Mouse (Mus musculus) forebrain, embryonic 13.5 days (tissue): Measurements from ENCODE around the gene Cox7b. TPM values are rescaled to one million over a fixed set of nuclear protein-coding genes. Genes with fewer than 3 reads are reported as not detected.

Source experiments
- ATAC-seq: fragments of 200-750 bp; cut with Nextera tagmentation; 2 replicates; pipeline ENCODE4 v1.8.0; 2017
- H3K27ac ChIP-seq: fragments of 300-500 bp; sonication (generic); 2 replicates; pipeline ENCODE4 v1.5.1; 2015; ENCODE audit warnings: inconsistent platforms, mild to moderate bottlenecking, moderate library complexity
- H3K27me3 ChIP-seq: fragments of 300-500 bp; sonication (generic); 2 replicates; pipeline ENCODE4 v1.6.1; 2015; ENCODE audit warnings: mild to moderate bottlenecking, inconsistent platforms
- H3K36me3 ChIP-seq: fragments of 300-500 bp; sonication (generic); 2 replicates; pipeline ENCODE4 v1.6.1; 2015; ENCODE audit warnings: mild to moderate bottlenecking, inconsistent platforms; ENCODE audit not compliant: poor library complexity, severe bottlenecking
- H3K4me1 ChIP-seq: fragments of 300-500 bp; sonication (generic); 2 replicates; pipeline ENCODE4 v1.6.1; 2015; ENCODE audit warnings: inconsistent platforms
- H3K4me2 ChIP-seq: fragments of 300-500 bp; sonication (generic); 2 replicates; pipeline ENCODE4 v1.6.1; 2015; ENCODE audit warnings: inconsistent platforms, mild to moderate bottlenecking, moderate library complexity
- H3K4me3 ChIP-seq: fragments of 300-500 bp; sonication (generic); 2 replicates; pipeline ENCODE4 v1.5.1; 2015; ENCODE audit warnings: mild to moderate bottlenecking, inconsistent platforms
- H3K9ac ChIP-seq: fragments of 300-500 bp; sonication (generic); 2 replicates; pipeline ENCODE4 v1.6.1; 2015; ENCODE audit warnings: mild to moderate bottlenecking, inconsistent platforms
- H3K9me3 ChIP-seq: fragments of 300-500 bp; sonication (generic); replicated peaks from 2 replicates; pipeline ENCODE4 v1.6.1; 2016; ENCODE audit warnings: inconsistent platforms
- WGBS: fragments of 180-500 bp; shearing (Covaris S2); methylation state at CpG from one replicate; pipeline ENCODE4 v1.1.7; 2015; 5-methylcytosine and 5-hydroxymethylcytosine counted together
- polyA plus RNA-seq: library from polyadenylated mRNA; unstranded; fragments of >200 nt; fragmentation: Nextera tagmentation; extraction: Ambion mirVana; gene quantifications from 2 replicates; pipeline ENCODE4 v1.2.1, GENCODE M21; 2015

The Cox7b gene
- polyA plus RNA-seq, 1 experiment from 2014 or later: 363 TPM

- H3K4me2 ChIP-seq: no peak overlapping the region
- H3K9me3 ChIP-seq: no peaks in the 10 kb centered on the region
- WGBS: 82% methylated on average over 5 of the region's 5 CpGs
- H3K27ac ChIP-seq: no peak overlapping the region
- no peak overlapping the region for H3K4me3 ChIP-seq
- H3K27me3 ChIP-seq: no peaks in the 10 kb centered on the region
- H3K4me1 ChIP-seq: peaks cover 8% of the 10 kb centered on the region; the same call in 1 of the 2 replicates
- ATAC-seq: no peak
- no peak overlapping the region for H3K9ac ChIP-seq
- H3K36me3 ChIP-seq: no peaks in the 10 kb centered on the region
Observed at GRCm38 (mm10) chrX:106030176-106030575, 14.7 kb downstream of the Cox7b start.

DNA sequence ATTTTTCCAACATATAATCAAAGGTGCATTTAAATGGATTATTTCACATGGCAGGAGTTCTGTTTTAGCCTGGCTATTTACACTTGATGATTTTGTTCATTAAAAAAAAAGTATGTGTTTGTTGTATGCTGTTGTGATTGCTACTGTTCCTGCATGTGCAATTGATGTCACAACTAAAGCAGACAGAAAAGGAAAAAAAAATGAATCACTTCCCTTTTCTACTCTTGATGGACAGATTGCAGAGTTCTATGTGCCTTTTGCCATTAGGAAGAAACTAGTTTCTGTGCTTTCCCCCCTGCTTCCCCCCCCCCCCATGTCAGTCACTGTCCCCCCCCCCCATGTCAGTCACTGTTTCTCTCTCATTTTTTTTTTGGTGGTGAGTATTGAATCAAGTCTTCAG, 15.6 kb downstream of the Cox7b start:
- Histone ChIP-seq H3K27ac (no peak overlapping the region), H3K27me3 (no peaks in the 10 kb centered on the region), H3K9ac (no peak overlapping the region), H3K4me1 (peaks cover 8% of the 10 kb centered on the region; the same call in 1 of the 2 replicates), H3K4me2 (no peak overlapping the region), H3K4me3 (no peak overlapping the region), H3K36me3 (no peaks in the 10 kb centered on the region), H3K9me3 (no peaks in the 10 kb centered on the region)
- no peak for ATAC-seq

GRCm38 (mm10) chrX:106035727-106036126, 20.2 kb downstream of the Cox7b start:
- H3K9ac ChIP-seq: no peak overlapping the region
- no peak overlapping the region for H3K4me3 ChIP-seq
- H3K9me3 ChIP-seq: no peaks in the 10 kb centered on the region
- H3K4me1 ChIP-seq: no peaks in the 10 kb centered on the region
- H3K27ac ChIP-seq: no peak overlapping the region
- H3K36me3 ChIP-seq: no peaks in the 10 kb centered on the region
- WGBS: 63% methylated on average over 2 of the region's 2 CpGs
- no peak overlapping the region for H3K4me2 ChIP-seq
- ATAC-seq: no peak
- no peaks in the 10 kb centered on the region for H3K27me3 ChIP-seq

GRCm38 (mm10) chrX:106037185-106037752, 21.8 kb downstream of the Cox7b start:
- WGBS: 88% methylated on average over 3 of the region's 3 CpGs
- no peak for ATAC-seq
- no peaks in the 10 kb centered on the region for H3K9me3 ChIP-seq

DNA sequence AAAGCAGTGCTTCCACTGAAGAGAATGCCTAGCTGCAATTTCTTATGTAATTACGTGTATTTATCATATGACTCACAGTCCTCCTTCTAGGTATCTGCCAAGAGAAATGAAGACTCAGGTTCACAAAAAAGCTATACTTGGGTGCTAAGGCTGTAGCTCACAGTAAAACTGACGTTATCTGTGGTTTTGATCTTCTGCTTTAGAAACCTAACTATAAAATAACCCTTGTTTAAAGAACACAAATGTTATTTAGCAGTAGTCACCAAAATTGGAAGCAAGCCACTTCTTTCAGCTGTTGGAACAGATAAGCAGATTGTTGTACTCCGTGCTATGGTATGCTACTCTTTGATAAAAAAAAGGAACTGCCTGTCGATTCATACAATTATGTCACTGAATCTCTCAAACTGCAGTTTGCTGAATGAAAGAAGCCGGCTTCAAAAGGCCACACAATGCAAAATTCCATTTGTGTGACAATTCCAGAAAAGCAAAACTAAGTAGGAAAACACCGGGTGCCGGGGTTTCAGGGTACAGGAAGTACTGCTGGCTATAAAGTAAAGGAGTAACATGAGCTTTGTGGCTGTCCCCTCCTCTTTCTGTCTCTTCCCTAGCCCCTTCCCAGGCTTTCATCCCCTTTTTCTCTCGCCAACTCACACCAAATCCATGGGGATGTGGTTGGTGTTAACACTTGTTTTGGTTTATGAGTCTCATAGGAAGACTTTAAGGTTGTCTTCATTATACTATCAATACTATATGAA, 28.5 kb downstream of the Cox7b start:
- WGBS: 50% methylated on average over 8 of the region's 8 CpGs
- ATAC-seq: no peak

More at GRCm38 (mm10) chrX:106037185-106037752, 21.8 kb downstream of the Cox7b start:
- Histone ChIP-seq H3K27ac (no peak overlapping the region), H3K4me3 (no peak overlapping the region), H3K4me2 (no peak overlapping the region), H3K27me3 (no peaks in the 10 kb centered on the region), H3K9ac (no peak overlapping the region), H3K36me3 (no peaks in the 10 kb centered on the region), H3K4me1 (no peaks in the 10 kb centered on the region)

DNA sequence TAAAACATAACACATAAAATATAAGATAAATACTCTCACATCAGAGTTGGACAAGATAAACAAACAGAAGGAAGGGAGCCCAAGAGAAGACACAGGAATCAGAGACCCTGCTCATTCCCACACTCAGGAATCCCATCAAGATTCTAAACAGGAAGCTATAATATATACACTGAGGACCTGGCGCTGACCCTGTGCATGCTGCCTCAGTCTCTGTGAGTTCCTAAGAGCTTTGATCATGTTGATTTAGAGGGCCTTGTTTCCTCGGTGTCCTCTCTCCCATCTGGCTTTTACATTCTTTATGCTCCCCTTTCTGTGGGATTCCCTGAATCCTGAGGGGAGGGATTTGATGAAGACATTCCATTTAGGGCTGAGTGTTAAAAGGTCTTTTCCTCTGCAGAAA, 30.0 kb downstream of the Cox7b start:
- no peak for ATAC-seq
- H3K36me3 ChIP-seq: no peaks in the 10 kb centered on the region
- H3K9me3 ChIP-seq: no peaks in the 10 kb centered on the region
- H3K4me3 ChIP-seq: no peak overlapping the region
- WGBS: 57% methylated on average over 2 of the region's 2 CpGs
- H3K4me2 ChIP-seq: no peak overlapping the region
- no peaks in the 10 kb centered on the region for H3K27me3 ChIP-seq
- H3K27ac ChIP-seq: no peak overlapping the region
- peaks cover 8% of the 10 kb centered on the region; the same call in 1 of the 2 replicates for H3K4me1 ChIP-seq
- H3K9ac ChIP-seq: no peak overlapping the region

More for the DNA sequence above, 28.5 kb downstream of the Cox7b start:
- Histone ChIP-seq H3K27me3 (no peaks in the 10 kb centered on the region), H3K4me1 (peaks cover 8% of the 10 kb centered on the region; the same call in 1 of the 2 replicates), H3K9me3 (no peaks in the 10 kb centered on the region), H3K4me3 (no peak overlapping the region), H3K27ac (no peak overlapping the region), H3K36me3 (no peaks in the 10 kb centered on the region), H3K9ac (no peak overlapping the region), H3K4me2 (no peak overlapping the region)

DNA sequence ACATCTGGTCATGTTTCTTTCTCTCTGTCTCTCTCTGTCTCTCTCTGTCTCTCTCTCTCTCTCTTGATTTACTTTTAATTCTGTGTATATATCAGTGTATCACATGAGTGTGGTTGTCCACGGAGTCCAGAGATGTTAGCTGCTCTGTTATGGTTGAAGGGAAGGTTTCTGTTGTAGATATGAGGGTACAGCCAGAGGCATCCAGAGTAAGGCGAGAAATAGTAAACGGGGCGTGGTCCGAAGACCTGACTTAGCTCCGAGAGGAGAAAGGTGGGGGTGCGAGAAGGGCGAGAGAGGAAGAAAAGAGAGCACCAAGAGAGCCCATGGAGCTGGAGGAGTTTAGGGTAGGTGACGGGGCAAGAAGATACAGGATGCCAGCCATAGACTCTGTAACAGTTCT, 30.4 kb downstream of the Cox7b start:
- Histone ChIP-seq H3K36me3 (no peaks in the 10 kb centered on the region), H3K27me3 (no peaks in the 10 kb centered on the region), H3K27ac (no peak overlapping the region), H3K9ac (no peak overlapping the region), H3K4me3 (no peak overlapping the region), H3K4me2 (no peak overlapping the region), H3K9me3 (no peaks in the 10 kb centered on the region), H3K4me1 (peaks cover 8% of the 10 kb centered on the region; the same call in 1 of the 2 replicates)
- no peak for ATAC-seq
- WGBS: 86% methylated on average over 9 of the region's 9 CpGs

DNA sequence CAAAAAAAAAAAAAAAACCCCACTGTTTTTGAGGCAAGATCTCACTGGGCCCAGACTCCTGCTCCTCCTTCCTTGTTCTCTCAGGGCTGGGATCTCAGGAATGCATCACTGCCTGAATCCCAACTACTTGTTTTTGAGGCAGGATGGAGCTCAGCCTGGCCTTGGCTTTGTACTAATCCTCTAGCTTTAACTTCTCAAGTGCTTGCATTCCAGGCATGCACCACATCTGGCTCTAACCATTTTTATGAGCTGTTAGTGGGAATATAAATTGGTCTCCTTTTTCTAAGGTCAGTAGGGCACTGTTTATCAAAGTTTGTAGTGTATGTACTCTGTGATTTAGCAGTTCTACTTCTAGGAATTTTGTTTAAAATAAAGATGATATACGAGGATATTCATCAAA, 32.7 kb downstream of the Cox7b start:
- peaks cover 8% of the 10 kb centered on the region; the same call in 1 of the 2 replicates for H3K4me1 ChIP-seq
- WGBS: 82% methylated on average over 1 of the region's 1 CpGs
- no peak overlapping the region for H3K9ac ChIP-seq
- H3K4me2 ChIP-seq: no peak overlapping the region
- H3K27ac ChIP-seq: no peak overlapping the region
- no peaks in the 10 kb centered on the region for H3K9me3 ChIP-seq
- H3K27me3 ChIP-seq: no peaks in the 10 kb centered on the region
- no peak for ATAC-seq
- H3K36me3 ChIP-seq: no peaks in the 10 kb centered on the region
- H3K4me3 ChIP-seq: no peak overlapping the region

Other genes starting within 250 kb of the Cox7b start
- 268 and 271 TPM in 2 replicates for gene Atrx, start 86.3 kb upstream of the Cox7b start, polyA plus RNA-seq
- 27.0 and 29.4 TPM in 2 replicates for gene Magt1, start 3.8 kb upstream of the Cox7b start, polyA plus RNA-seq
- gene Atp7a, start 11.6 kb downstream of the Cox7b start, polyA plus RNA-seq: 16.4 and 17.3 TPM in 2 replicates
- gene Tlr13, start 127.5 kb downstream of the Cox7b start, polyA plus RNA-seq: 0.09 and 0.11 TPM in 2 replicates
- gene Pgk1, start 171.4 kb downstream of the Cox7b start, polyA plus RNA-seq: 346 and 364 TPM in 2 replicates
- 13.3 and 14.8 TPM in 2 replicates for gene Taf9b, start 205.5 kb downstream of the Cox7b start, polyA plus RNA-seq
- not detected in 2 replicates for gene Fnd3c2, start 239.7 kb downstream of the Cox7b start, polyA plus RNA-seq